Mouse (Mus musculus) megakaryocyte, embryonic 14.5 days (primary cell): ENCODE data around the gene Zbtb32.

Experiments
- FLI1 ChIP-seq: IDR thresholded peaks from 2 replicates; pipeline ENCODE4 v1.6.1; 2012; ENCODE audit warnings: low read length, inconsistent platforms, mixed read lengths
- GATA1 ChIP-seq: IDR thresholded peaks from 3 replicates; pipeline ENCODE4 v1.6.1; 2012; ENCODE audit warnings: mixed read lengths, low read length, inconsistent platforms, borderline replicate concordance

- no peak for TF ChIP-seq FLI1
- no peak for TF ChIP-seq GATA1
These were observed 1.2 kb upstream of the Zbtb32 start for GRCm38 (mm10) chr7:30599933-30600353.
